Mouse (Mus musculus) cerebellum, adult (tissue): ENCODE data around the gene Bcl11a.

Experiments
- ATAC-seq: cut with Nextera tagmentation; 2 replicates; pipeline ENCODE4 v1.9.2; 2017; ENCODE audit warnings: mild to moderate bottlenecking, moderate library complexity, mixed read lengths; ENCODE audit not compliant: insufficient number of reproducible peaks, low FRiP score, low TSS enrichment

The Bcl11a gene

DNA sequence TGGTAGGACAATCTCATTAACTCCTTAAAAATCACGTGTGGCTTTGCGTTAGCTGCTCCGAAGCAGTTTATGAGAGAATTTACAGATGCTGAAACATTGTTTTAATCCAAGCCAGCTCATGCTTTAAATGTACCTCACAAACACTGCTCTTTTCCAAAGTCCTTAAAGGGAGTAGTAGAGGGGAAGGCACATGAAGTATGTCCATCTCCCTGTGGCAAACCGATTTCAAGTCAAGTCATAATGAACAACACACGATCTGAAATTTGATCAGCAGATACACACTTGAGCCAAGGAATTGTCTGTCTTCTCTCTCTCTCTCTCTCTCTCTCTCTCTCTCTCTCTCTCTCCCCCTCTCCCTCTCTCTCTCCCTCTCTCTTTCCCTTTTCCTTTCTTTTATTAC, 20.2 kb downstream of the Bcl11a start:
- ATAC-seq = no peak

DNA sequence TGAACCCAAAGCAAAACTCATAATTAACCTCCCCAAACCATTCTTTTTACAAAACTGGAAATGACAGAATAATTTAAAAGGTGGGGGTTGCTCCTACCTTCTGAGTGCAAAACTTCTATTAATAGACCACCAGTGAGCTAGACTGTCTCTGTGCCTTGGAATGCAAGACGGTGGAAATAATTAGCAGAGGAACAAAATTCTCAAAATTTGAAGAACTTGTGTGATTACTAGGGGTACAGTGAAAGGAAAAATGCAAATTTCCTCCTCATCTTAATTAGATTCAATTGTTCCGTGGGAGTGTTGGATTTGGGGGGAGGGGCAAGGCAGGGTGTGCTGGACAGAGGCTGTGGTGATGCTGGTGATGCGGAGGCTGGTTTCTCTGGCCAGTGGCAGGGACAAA, 20.8 kb downstream of the Bcl11a start:
- no peak for ATAC-seq

DNA sequence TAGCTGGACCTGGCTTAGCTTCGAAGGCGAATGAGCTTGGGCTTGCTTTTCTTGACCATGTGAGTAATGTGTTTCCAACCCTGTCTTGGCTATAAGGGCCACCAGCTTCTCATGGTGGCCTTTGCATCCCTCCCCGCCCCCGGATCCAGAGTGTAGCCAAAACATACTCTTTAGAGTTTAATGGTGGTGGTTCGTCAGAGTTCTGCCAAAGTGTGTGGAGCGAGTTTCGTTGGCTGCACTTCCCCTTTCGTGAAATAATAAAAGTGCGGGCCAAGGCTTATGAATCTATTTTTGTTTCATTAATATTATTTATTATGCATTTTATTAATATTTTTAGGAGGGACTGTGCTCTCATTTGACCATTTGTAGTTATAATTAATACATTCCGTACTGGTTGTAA, 21.4 kb downstream of the Bcl11a start:
- no peak for ATAC-seq

DNA sequence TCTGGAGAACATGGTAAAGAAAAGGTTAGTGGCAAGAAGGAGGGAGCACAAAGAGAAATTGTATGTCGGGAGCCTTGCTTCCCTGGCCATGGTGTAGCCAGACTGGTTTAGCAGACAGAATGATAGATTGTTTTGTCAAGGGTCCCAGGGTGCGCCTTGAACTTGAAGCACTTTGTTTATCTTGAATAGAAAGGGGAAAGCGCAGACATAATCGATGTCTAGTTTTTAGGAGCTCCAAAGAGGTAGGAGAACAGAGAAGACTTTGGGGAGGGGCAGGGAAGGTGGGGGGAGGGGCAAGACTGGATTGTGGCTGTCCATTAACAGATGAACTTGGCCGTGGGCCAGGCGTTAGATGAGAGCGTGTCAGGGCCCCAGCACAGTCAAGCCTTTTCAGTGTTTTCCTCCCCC, 22.0 kb downstream of the Bcl11a start:
- ATAC-seq = no peak

DNA sequence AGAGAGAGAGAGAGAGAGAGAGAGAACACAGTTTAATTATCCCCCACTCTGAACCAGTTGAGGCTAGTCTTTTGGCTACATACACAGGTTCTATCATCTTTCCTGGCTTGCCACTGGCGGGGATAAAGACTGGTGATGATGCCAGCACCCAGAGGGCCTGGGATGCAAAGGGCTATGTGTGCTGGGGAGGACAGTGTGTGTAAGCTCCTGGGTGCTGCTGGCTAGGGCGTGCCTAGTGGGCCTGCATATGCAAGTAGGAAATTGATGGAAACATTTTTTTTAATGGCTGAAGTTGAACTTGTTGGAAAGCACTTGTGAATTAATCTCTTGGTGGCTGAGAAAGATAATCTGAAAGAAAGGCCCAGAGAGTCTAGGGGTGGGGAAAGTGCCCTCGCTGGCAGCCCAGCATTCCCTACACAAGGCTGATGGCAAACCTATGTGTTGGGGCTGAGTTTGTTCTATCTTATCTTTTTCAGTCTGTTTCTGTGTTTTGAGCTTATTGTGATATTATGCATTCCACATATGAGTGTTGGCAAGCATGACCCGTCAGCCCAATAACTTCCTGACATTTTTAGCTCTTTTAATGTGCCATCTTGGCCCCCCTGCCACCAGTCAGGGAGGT, 22.7 kb downstream of the Bcl11a start:
- no peak for ATAC-seq

DNA sequence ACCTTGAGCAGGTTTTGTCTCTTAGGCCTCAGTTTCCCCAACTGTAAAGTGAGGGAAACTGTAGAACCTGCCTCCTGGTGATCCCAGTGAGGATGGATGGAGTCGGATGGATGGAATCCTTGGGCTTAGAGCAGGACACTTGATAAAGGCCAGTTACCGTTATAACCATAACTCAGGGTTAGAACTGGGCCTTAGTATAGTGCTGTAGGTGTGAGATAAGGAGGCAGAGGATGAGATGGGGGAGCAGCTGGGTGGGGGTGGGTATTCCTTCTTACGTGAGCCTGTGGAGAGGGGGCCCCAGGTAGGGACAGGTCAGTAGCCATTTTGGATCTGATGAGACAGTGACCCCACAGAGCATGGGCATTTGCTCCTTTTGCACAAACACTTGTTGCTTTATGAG, 23.8 kb downstream of the Bcl11a start:
- no peak for ATAC-seq

DNA sequence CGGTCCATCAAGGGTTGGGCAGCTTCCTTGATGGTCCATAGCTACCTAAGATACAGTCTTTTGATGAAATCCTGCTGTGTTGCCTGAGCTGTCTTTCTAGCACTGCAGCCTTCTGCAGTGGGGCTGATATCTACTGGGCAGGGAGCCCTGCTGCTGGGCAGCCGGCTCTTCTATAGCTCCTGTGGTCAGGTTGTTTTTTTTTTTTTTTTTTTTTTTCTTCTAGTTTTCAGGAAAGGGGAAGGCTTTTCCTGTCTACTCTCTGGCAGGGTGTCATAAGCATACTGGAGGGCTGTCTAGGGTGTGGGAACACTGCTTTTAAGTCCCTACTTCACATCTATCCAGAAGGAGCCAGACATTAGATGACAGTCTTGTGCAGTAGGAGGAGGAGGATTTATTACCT, 24.5 kb downstream of the Bcl11a start:
- no peak for ATAC-seq

DNA sequence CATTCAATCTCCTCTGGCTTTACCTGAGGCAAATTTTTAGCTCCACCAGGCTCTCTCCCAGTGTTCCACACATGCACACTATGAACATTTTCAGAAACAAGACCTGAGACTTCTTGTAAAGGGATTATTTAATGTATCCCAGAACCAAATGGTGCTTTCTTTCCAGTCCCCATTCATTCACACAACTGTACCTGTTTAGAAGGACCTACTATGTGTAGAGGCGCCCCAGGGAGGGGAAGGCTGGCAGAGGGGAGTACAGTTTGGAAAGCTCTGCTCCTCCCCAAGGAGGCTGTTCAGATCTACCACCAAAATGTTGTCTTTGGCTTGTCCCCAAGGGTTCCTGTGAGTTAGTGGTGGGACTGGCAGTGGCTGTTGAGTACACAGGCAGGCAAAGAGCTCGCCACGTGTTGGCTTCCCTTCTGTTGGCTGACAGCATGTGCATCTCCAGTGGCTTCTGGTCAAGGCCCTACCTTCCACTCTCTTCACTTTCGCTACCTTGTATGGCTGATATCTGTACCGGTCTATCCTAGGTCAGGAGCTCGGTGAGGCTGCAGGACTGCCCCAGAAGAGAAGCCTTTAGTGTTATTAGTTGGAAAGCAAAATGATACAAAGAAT, 25.4 kb downstream of the Bcl11a start:
- ATAC-seq = no peak

DNA sequence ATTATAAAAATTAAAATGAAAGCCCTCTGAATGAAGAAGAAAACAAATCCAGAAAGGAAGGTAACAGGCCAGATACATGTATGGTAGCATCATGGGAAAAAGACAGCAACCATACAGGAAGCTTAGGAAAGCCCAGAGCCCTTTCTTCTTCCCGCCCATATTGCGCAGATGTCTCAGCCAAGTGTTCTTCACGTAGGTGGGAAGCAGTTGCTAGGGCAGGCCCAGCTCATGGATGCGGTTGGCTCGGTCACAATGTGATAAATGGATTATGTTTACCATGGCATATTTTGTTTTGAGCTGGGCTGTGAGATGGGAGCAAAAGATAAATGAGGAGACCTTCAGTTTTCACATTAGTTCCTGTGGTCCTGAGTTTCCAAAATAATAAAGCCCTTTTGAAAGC, 29.6 kb downstream of the Bcl11a start:
- no peak for ATAC-seq

DNA sequence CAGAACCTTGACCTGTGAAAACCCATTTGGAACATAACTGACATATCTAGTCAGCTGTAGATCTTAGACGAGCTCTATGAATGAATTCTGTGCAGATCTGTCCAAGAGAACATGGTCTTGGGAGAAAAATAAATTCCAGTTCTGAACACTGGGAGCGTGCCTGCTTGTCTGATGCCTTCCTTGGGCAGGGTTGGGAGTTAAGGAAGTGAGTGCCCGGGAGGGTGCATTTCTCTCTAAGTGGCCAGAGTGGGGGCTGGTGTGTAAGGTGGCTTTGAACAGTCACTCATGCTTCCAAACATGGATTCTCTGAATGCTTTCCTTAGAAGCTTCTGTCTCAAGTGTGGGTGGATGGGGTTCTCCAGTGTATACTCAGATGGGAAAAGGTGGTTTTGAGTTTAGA, 31.1 kb downstream of the Bcl11a start:
- no peak for ATAC-seq

DNA sequence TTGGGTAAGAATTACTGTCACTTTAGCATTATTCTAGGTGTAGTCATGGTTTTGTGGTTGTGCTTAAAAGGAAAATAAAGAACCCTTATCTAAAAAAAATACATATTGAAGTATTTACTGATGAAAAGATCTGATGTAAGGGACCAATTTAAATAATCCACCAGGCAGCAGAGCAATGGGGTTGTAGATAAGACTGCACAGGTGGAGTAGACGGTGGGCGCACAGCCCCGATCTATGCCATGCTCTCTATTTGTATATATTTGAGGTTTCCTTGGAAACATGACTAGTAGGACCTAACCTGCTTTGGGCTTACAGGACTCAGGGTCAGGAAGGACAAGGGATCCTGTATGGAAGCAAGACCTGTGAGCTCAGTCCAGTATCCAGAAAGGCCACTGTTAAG, 31.5 kb downstream of the Bcl11a start:
- ATAC-seq = no peak

DNA sequence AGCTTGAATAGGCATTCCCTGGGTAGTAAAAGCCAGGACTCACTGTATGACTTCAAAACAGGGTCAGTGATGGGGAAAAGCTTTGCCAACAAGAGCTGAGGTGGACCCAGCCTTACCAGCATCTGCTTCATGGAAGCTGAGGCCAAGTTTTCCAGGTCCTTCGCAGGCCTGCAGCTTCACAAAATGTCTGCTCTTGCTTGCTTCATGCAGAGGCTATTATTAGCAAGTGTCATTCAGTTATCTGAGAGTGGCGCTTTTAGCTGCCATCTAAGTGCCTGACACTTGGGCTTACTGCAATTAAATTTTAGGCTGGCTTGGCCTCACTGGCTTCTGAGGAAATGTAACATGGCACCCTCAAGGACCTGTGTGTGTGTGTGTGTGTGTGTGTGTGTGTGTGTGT, 32.3 kb downstream of the Bcl11a start:
- no peak for ATAC-seq

DNA sequence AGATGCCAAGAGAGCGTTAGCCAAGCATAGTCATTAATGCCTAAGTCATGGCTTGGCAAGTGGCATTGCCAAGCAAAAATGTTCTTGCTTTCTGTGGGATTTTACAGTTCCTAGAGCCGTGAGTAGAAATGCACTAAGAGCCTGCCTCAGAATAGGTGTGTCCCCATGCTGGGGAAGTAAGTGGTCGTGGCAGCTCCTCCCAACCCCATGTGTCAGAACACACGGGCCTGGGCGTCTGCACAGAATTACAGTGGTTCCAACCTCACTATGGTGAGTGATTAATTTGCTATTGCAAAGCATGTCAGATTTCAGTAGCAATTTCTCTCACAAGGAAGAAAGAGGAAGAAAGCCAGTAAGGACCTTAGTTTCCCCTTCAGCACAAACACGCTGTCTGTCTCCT, 33.9 kb downstream of the Bcl11a start:
- no peak for ATAC-seq

DNA sequence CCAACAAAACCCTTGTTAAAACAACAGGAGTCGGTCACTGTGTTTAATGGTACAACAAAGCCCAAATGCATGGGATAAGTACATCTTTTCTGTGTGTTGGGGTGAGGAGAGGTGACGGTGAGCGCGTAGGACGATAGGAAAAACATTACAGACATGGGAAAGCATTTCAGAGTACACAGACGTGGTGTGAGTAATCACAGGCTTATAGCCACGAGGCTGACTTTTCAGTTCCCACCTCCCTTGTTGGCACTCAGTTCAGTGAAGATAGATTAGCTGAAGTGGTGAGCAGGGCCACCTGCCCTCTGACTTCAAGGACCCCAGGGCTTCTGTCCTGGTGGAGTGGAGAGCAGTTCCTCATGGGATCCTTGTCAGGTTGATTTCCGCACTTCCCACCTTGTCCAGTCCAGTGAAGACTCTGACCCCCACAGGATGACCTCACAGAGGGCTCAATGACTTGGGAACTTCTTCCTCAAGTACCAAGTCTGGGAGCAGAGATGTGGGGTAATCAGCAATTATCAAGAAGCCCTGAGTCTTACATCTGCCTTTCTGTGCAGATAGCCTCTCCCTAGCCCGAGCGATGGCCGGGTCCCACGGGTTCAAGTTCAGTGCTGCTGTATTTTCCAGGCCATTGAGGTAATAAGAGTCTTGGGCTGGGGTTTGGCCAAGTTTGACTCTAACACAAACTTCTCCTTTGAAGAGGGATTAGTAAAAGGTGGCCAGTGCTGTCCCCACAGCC, 37.3 kb downstream of the Bcl11a start:
- no peak for ATAC-seq

DNA sequence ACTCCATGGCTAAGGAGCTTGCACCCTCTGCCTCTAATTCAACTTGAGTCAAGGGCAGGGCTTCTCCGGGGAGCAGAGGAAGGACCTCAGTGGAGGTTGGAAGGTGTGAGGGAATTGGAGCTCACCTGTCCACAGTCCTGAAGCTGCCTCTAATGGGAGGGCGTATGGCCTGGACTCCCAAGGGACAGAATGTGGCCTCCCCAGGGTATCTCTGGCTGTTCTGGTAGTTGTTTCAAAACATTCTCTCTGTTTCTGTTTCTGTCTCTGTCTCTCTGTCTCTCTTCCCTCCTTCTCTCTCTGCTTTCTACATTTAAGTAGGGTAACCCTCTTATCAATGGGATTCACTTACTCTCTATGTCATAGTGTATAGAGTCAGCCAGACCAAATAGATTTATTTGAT, 38.2 kb downstream of the Bcl11a start:
- ATAC-seq = no peak

DNA sequence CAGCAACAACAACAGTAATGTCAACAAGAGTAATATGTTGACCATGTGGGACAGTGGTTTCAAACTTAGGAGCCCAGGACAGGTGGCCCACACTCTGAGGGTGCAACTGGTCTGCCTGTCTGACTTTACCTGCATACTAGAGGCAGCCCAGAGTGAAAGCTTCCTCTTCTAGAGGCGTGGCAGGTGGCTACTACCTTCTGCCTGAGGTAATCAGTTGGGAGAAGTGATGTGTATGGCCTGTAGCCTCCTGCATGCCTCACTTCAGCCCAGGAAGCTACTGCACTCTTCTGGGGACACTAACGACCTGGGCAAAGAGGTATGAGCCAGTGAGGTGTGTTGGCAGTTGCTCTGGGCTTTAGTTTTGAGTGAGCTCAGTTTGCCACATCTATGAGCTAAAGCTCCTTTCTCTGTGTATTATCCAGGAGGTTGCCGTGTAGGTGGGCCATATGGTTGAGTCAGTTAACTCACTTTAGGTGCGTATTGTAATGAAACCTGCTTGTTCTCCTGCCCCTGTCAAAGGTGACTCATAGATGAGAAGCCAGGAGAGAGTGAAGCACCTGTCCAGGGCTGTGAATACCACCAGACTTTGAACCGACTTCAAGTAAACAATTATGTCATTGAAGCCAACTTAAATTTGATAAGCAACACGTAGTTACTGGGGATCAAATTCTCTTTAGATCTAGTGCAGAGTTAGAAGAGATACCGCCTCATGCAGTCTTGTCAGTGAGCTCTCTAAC, 38.9 kb downstream of the Bcl11a start:
- ATAC-seq = no peak

DNA sequence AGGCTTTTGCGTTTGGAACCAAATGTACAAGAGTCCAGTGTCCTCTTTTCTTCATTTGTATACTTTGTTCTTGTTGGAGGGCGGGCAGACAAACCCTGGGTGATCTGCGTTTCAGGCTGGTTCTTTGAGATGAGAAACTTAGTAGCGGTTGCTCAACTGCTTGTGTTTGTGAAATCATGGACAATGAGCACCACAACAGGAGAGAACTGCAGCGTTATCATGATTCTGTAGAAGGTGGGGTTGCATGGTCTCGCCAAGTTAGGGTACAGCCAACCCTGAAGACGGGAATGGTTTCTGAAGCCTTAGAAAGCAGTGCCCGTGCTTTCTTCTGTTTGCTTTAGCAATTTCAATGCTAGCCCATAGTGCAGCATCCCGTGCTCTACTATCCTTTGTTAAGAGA, 43.3 kb downstream of the Bcl11a start:
- ATAC-seq = no peak

DNA sequence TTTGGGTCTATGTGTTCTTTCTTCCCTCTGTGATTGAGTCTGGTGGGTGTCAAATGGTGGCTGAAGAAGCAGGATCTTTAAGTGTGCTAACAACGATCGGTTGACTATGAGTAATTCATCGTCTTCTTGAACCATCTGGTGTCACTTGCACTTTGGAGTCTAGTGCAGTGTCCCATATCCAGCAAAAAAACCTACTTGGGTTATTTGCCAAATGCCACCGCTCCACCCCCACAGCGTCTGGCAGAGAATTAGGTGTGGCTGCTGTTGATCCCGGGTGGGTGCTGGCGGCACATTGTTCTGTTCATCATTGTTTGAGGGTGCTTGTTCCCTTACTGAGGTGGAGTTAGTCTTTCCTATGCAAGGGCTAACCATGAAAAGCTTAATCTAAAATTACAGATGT, 45.0 kb downstream of the Bcl11a start:
- no peak for ATAC-seq

DNA sequence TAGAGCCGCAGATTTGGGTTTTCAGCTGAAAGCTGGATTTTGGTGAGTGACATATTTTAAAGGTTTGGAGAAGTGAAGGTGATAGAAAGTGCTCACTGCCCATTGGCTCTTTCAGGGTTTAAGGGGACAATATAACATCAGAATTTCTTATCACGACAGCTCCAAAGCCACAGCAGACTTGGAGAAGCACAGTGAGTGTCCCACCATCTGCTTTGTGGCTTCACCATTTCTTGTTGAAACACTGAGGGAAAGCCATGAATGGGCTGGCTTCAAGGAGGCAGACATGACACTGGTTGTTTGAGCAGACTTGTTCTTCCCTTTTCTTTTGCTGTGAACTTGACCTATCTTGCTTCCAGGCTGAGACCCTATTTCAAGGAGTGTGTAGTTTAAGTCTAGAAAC, 46.1 kb downstream of the Bcl11a start:
- no peak for ATAC-seq

DNA sequence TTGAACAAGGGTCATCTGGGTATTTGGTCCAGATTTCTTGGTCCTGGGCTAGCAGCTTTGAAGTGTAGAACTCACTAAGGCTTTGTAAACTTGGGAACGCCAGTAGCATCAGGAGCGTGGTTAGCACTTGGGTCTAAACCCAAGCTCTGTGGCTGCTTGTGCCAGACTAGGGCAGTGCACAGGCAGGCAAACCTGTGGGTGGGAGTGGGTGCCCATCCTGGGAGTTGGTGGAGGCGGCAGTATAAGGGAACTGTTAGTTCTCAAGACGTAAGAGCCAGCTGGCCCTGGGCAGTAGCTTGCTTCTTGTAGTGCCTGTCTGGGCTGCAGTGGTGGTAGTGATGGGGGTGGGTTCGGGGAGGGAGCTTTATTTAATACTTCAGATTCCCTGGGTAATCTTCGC, 47.2 kb downstream of the Bcl11a start:
- no peak for ATAC-seq

DNA sequence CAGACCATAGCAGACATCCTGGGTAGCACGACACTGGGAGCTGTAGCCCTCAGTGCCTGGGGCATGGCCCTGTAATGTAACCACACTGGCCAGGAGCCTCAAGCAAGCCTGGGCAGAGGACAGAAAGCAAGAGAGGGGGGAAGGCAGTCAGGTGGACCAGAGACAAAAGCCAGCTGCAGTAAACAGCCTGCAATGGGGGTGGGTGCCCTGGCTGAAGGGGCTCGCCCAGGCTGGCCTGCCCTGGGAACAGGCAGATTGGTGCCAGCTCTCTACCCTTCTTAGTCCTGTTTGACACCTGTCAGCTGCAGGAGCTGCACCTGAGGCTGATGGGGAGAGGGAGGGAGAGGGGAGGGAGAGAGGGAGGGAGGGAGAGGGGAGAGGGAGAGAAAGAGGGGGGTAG, 50.1 kb downstream of the Bcl11a start:
- no peak for ATAC-seq
